Mouse (Mus musculus) megakaryocyte, embryonic 14.5 days (primary cell): ENCODE measurements around the gene Ap1ar. TPM values are rescaled to one million over a fixed set of nuclear protein-coding genes. Genes with fewer than 3 reads are reported as not detected.

ENCODE experiments used
- H3K27me3 ChIP-seq: replicated peaks from 2 replicates; pipeline ENCODE3; 2012; ENCODE audit warnings: inconsistent platforms
- H3K36me3 ChIP-seq: replicated peaks from 2 replicates; pipeline ENCODE3; 2012; ENCODE audit warnings: low read length, inconsistent platforms, mixed read lengths
- H3K4me1 ChIP-seq: 2 replicates; pipeline ENCODE4 v1.6.1; 2012; ENCODE audit warnings: inconsistent platforms
- H3K4me3 ChIP-seq: replicated peaks from 2 replicates; pipeline ENCODE3; 2012; ENCODE audit warnings: moderate library complexity, mild to moderate bottlenecking, inconsistent platforms
- H3K9me3 ChIP-seq: 2 replicates; pipeline ENCODE4 v1.6.1; 2012; ENCODE audit warnings: inconsistent platforms
- FLI1 ChIP-seq: IDR thresholded peaks from 2 replicates; pipeline ENCODE4 v1.6.1; 2012; ENCODE audit warnings: low read length, inconsistent platforms, mixed read lengths
- GATA1 ChIP-seq: IDR thresholded peaks from 3 replicates; pipeline ENCODE4 v1.6.1; 2012; ENCODE audit warnings: mixed read lengths, low read length, inconsistent platforms, borderline replicate concordance
- polyA plus RNA-seq: library from polyadenylated mRNA; stranded (reverse); fragments of >175 nt; gene quantifications from 2 replicates; pipeline ENCODE4 v1.2.3, GENCODE M21; 2012; ENCODE audit warnings: low replicate concordance; ENCODE audit not compliant: insufficient read depth

Ap1ar gene
- 2.3 and 27.8 TPM in 2 replicates for polyA plus RNA-seq

GRCm38 (mm10) chr3:127837154-127837865 is at the start of gene Ap1ar:
Ap1ar (minus strand) TSS chr3:127837523.
- TF ChIP-seq GATA1 (no peak), FLI1 (peak; percentile 21; the same call in 1 of the 2 replicates)
- H3K36me3 ChIP-seq, result peaks cover 17% of the 10 kb centered on the region
- H3K4me3 ChIP-seq, result peak within 1 kb of the TSS; percentile 97
- no peaks in the 10 kb centered on the region for H3K9me3 ChIP-seq
- peaks cover 5% of the 10 kb centered on the region for H3K27me3 ChIP-seq
- H3K4me1 ChIP-seq, result peaks cover 49% of the 10 kb centered on the region

DNA sequence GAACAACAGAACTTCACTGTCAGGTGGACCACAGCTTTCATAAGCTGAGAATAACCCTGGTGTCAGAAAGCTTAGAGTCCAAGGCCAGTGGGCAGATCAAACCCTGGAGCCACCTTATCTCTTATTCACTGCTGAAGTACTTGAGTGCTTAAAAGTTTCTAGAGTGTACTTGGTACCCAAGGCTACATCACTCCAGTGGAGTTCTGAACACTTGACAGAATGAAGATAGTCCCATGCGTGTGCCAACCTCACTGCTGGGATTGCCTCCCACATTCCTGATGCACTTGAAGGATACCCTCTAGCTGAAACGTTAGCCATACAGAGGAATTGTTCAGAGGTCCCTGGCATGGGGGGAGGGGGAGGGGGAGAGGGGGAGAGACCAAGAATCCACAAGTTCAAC is 44.4 kb upstream of the Ap1ar start:
- Histone ChIP-seq H3K27me3 (no peaks in the 10 kb centered on the region), H3K9me3 (no peaks in the 10 kb centered on the region), H3K4me3 (no peak overlapping the region), H3K36me3 (peaks cover 4% of the 10 kb centered on the region), H3K4me1 (peaks cover 5% of the 10 kb centered on the region)
- TF ChIP-seq GATA1, result no peak
- no peak for TF ChIP-seq FLI1

DNA sequence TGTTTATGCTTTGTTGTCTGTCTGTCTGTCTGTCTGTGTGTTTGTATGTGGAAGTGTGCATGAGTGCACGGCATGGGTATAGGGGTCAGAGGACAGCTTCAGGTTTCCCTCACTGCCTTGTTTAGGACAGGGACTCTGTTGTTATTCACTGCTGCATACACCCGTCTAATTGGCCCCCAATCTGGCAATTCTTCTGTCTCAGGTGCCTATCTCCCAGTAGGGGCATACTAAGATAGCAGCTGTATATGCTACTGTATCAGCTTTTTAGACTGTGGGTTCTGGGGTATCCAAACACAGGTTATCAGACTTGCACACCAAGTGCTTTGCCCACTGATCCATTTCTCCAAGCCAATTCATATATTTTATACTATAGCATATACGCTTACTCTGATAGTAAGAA is 42.6 kb upstream of the Ap1ar start:
- Histone ChIP-seq H3K36me3 (peaks cover 9% of the 10 kb centered on the region), H3K9me3 (peaks cover 3% of the 10 kb centered on the region; the same call in 1 of the 2 replicates), H3K27me3 (no peaks in the 10 kb centered on the region), H3K4me3 (no peak overlapping the region), H3K4me1 (no peaks in the 10 kb centered on the region)
- TF ChIP-seq FLI1 (no peak), GATA1 (no peak)

DNA sequence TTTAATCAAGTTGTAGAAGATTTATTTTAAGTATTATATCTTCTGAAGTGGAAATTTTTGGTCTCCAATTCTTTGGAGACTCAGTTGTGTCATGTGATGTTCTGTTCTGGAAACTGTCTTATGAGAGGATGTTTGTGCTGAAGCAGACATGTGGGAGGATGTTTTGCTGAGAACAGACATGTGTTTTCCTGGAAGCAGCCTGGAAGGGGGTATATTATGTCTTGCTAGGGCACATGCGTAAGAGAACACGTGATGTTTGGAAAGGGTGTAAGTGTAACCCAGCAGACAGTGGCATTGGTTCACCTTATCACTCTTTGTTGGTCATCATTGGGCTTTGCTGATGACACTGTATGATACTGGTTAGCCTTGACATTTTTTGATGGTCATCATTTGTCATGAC is 38.2 kb upstream of the Ap1ar start:
- no peaks in the 10 kb centered on the region for H3K27me3 ChIP-seq
- TF ChIP-seq GATA1, result no peak
- TF ChIP-seq FLI1, result no peak
- H3K4me1 ChIP-seq, result peaks cover 9% of the 10 kb centered on the region
- H3K36me3 ChIP-seq, result peaks cover 12% of the 10 kb centered on the region
- H3K9me3 ChIP-seq, result peaks cover 3% of the 10 kb centered on the region; the same call in 1 of the 2 replicates
- no peak overlapping the region for H3K4me3 ChIP-seq

DNA sequence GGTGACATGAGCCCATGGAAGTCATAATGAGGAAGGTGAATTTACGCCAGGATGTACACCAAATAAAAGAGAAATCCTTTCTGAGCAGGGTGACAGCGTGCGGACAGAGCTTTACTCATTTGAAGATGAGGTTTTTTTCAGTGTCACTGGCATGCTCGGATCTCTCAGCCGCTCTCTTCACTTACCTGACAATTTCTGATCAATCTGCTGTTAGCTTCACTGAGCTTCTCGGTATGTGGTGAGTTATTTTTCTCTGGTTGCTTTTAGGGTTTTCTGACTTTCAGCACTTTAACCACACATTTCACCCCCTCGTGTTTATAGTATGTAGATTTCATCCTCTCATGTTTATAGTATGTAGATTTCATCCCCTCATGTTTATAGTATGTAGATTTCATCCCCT is 37.7 kb upstream of the Ap1ar start:
- peaks cover 12% of the 10 kb centered on the region for H3K36me3 ChIP-seq

DNA sequence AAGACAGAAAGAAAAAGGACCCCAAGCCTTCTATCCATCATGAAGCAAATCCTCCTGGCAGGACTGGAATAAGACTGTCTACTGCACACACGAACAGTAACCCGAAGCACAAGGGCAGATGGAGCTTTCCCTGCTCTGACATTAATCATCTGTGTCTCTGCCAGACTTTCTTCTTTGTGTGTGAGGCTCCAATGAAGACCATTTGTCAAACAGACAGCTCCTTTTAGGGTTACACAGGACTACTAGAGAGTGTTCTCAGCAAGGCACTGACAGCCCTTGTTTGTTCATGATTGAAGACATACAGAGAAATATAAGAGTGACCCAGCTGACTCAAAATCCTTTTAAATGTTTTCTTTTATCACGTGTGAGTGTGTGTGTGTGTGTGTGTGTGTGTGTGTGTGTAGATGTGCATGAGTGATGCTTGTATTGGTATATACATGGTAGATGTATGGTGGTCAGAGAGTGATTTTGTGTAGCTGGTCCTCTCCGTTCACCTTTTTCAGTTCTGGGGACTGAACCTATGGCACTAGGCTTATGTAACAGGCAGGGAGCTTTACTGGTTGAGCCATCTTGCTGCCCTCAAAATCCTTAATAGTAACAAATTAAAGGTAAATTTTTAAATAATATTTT is 37.0 kb upstream of the Ap1ar start:
- TF ChIP-seq GATA1, result no peak
- no peak for TF ChIP-seq FLI1
- Histone ChIP-seq H3K36me3 (peaks cover 12% of the 10 kb centered on the region), H3K4me3 (no peak overlapping the region), H3K4me1 (peaks cover 9% of the 10 kb centered on the region), H3K9me3 (peaks cover 3% of the 10 kb centered on the region; the same call in 1 of the 2 replicates), H3K27me3 (no peaks in the 10 kb centered on the region)

More for the DNA sequence above, 37.7 kb upstream of the Ap1ar start:
- H3K4me3 ChIP-seq, result no peak overlapping the region
- H3K4me1 ChIP-seq, result peaks cover 9% of the 10 kb centered on the region
- H3K27me3 ChIP-seq, result no peaks in the 10 kb centered on the region
- H3K9me3 ChIP-seq, result peaks cover 3% of the 10 kb centered on the region; the same call in 1 of the 2 replicates
- TF ChIP-seq FLI1 (no peak), GATA1 (no peak)

DNA sequence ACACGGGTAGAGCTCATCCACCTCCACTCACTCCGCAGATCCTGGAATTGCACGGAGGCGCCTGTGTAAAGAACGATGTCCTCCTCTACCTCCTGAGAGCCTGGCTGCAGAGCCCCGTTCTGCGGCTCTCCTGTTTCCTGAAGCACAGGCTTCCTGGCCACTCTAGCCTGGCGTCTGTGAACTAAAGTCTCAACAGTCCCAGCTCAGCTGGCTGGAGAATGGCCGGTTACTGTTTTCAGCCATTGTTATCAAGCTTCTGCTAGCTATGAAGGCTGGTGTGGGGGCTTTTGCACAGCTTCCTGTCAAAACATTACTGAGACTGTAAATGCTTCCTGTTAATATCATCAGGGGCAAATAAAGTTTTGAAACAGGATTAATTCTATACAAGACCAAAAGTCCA is 34.3 kb upstream of the Ap1ar start:
- TF ChIP-seq GATA1 (no peak), FLI1 (no peak)
- Histone ChIP-seq H3K9me3 (peaks cover 3% of the 10 kb centered on the region; the same call in 1 of the 2 replicates), H3K27me3 (no peaks in the 10 kb centered on the region), H3K4me1 (peaks cover 13% of the 10 kb centered on the region), H3K4me3 (no peak overlapping the region), H3K36me3 (peaks cover 7% of the 10 kb centered on the region)

DNA sequence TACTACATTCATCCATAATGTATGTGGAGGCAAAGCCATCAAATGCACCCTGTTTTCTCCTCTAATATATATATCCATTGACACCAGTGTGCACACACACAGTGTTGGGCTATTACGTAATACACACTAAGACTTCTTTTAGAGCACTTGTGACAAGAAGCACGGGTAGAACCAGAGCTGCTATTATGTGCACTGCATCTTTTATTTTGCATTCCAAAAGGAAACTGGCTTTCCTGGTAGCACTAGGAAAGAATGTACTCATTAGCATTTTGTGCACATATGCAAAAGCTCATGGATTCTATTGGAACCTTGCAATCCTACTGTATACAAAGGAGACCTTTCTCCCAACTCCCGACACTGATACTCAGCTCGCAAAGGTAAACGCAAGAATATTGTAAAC is 31.6 kb upstream of the Ap1ar start:
- H3K9me3 ChIP-seq, result no peaks in the 10 kb centered on the region
- no peaks in the 10 kb centered on the region for H3K27me3 ChIP-seq
- H3K36me3 ChIP-seq, result peaks cover 3% of the 10 kb centered on the region
- H3K4me3 ChIP-seq, result no peak overlapping the region
- peaks cover 13% of the 10 kb centered on the region for H3K4me1 ChIP-seq
- TF ChIP-seq FLI1 (no peak), GATA1 (no peak)

DNA sequence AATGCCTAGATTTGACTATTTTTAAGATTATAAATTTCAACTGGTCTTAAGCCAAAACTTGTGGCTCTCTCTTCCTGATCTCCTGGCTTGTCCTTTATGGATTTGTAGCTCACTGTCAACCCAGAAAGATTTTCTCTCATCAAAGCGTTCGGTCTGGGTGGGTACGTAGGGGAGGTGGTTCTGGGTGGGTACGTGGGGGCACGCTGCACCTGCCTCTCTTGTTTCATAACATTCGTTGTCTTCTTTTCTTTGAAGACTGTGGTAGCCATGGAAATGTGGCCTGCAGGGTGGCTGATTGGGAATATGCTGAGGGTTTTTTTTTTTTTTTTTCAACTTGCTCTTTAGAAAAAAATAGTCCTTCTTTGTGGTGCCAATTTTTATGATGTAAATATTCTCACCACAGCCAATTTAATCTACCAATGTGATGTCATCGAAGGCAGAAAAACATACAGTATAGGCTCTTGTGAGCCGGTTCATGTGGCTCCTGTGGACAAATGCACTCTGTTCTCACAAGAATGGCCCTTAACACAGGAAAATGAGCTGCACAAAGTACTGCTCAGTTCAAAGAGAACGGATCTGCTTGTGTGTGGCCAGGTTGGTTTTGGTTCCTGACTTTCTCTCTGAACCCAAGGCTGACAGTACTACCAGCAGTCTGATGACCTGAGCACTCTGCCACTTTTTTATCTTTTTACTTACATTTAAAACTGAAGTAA is 30.9 kb upstream of the Ap1ar start:
- Histone ChIP-seq H3K4me1 (peaks cover 13% of the 10 kb centered on the region), H3K4me3 (no peak overlapping the region), H3K36me3 (peaks cover 3% of the 10 kb centered on the region), H3K9me3 (no peaks in the 10 kb centered on the region), H3K27me3 (no peaks in the 10 kb centered on the region)
- TF ChIP-seq FLI1 (no peak), GATA1 (no peak)

DNA sequence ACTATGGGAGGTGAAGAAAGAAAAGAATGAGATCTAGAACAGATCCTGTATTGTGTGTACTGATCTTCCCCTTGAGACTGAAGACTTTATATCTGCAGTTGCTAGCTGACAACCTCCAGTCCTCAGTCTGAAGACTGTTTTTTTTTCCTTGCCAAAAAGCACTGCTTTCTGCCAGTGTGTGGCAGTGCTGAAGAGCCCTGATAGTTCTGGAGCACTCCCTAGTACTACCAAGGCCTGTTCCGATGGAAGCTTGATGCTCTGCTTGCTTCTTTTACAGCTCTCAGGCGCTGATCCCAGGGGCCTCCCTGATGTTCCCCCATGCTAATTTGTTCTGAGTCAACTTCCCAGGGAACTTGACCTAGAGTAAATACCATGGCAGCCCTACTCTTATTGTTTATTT is 26.9 kb upstream of the Ap1ar start:
- Histone ChIP-seq H3K27me3 (no peaks in the 10 kb centered on the region), H3K4me1 (peaks cover 8% of the 10 kb centered on the region; the same call in 1 of the 2 replicates), H3K36me3 (no peaks in the 10 kb centered on the region), H3K9me3 (peaks cover 3% of the 10 kb centered on the region; the same call in 1 of the 2 replicates), H3K4me3 (no peak overlapping the region)
- TF ChIP-seq FLI1 (no peak), GATA1 (no peak)
